Mouse (Mus musculus): ENCODE results near the gene Rnf144a.
"Not testable (repeated sequence)": the region's sequence is repeated elsewhere in the genome, so short reads cannot be mapped to it uniquely, and the experiment has no call there.

Rnf144a gene

GRCm38 (mm10) chr12:26323783-26324364 is 91.2 kb downstream of the Rnf144a start:
- DNase-seq (ENCODE audit: low spot score in 2 of 2): no peak

DNA sequence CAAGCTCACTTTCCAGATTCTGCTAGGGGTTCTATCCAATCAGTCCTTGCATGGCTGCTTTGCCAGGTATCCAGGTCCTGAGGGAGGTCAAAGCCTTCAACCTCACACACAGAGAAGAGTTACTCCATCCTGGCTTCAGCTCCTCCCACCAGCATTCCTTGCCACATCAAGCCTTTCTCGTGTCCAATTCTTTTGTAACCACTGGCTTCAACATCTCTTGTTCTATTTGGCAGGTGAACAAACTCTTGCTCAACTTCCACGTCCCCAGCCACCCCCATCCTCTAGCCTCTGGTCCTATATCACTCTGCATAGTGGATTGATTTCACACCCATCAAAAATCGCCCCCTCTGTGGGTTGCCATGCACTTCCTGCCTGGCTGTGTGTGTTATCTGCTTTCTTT is 98.8 kb downstream of the Rnf144a start:
- peak in 1 of 2 experiments; percentile 65 for DNase-seq (ENCODE audit: low spot score in 2 of 2)

DNA sequence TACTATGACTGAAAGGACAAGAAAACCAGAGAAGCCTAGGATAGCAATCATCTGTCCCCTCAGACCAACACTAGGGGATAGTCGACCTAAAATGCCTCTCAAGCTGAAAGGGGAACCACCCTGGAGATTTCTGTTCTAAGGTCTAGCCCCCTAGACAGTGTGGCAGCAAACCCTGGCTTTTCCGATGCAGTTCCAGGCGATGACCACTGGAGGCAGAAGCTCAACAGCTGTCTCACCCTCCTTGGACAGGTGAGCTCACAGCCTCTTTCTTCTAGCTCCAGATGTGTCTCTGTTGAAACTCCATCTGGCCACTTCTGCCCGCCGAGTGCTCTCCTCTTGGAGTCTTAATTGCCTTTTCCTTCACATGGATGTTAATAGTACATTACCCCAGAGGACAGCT is 100.1 kb downstream of the Rnf144a start:
- DNase-seq (ENCODE audit: low spot score in 2 of 2): peak in 1 of 2 experiments; percentile 22

DNA sequence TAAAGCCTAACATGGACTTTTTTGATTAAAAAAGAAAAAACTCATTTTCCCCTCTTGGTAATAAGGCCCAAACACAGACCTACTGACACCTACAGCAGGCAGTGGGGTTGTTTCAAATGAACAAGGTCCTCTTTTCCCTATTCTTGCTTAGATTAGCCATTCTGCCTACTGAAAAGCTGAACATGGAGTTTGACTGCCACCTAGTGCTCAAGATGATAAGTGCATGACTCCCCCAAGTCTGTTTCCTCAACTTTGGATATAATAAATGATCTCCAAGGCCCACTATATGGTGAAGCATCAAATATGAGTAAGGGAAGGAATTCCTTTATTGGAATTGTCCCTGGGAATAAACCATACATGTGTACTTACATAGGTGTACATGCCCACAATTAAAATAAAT is 103.5 kb downstream of the Rnf144a start:
- peak; percentile 26 to 38 for DNase-seq (ENCODE audit: low spot score in 2 of 2)

DNA sequence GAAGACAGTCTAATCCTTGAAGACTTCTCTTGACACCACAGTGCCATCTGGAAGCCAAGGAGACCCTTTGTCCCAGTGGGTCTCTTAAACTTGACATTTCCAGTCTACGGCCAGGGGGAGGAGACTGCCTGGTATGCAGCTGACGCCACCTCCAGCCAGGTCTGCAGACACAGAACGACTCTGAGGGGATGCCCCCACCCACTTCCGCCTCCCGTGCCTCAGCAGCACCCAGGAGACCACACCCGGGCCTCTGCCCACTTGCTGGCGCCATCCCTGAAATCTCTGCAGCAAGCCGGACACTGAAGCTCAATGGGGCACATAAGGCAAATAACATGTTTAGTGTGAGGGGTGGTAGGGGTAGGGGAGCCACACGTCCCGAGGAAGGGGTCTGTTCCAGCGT is 104.8 kb downstream of the Rnf144a start:
- no peak for DNase-seq (ENCODE audit: low spot score in 2 of 2)

DNA sequence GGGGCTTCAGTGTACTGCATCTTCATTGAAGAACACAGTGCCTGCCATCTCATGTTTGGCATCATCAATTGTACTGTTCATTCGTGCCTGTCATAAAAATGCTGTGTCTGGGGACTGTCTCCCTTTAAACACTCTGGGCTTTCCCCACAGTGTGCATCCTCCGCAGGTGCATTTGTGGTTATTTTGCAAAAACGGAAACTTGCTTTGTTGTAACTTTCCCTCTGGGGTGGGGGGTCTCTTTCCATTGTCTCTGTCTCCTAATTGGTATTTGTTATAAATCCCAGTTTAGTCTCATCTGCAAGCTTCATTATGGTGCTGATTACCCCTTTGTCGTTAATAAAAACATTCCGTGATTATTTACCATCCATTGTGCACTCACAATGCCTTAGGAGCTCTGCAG is 112.2 kb downstream of the Rnf144a start:
- no peak for DNase-seq (ENCODE audit: low spot score in 2 of 2)

DNA sequence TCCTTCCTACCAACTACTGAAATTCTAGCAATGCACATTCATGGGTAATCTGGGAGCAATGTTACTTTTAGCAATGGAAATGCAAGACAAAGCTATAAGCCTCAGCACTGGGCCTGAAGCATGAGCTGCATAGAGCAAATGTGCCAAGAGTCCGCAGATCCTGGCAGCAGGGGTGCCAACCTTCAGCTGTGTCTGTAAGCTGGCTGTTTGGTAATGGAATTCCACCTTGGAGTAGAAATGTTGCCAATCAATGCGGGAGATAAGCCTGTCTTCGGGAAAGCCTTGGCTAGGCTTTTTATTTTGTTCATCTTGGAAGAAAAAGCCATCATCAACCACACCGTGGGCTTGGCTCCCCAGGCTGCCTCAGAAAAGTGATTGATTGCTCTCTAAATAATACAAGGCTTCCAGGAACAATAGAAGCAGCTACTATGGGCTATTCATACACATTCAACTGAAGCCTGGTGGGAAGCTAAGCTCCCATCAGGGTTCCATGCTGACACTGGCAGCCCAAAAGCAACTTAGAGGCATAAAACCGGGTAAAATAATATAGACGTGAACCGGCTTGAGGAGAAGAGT is 115.5 kb downstream of the Rnf144a start:
- no peak for DNase-seq (ENCODE audit: low spot score in 2 of 2)

GRCm38 (mm10) chr12:26295995-26296394 is 119.1 kb downstream of the Rnf144a start:
- DNase-seq (ENCODE audit: low spot score in 2 of 2): not testable (repeated sequence)

DNA sequence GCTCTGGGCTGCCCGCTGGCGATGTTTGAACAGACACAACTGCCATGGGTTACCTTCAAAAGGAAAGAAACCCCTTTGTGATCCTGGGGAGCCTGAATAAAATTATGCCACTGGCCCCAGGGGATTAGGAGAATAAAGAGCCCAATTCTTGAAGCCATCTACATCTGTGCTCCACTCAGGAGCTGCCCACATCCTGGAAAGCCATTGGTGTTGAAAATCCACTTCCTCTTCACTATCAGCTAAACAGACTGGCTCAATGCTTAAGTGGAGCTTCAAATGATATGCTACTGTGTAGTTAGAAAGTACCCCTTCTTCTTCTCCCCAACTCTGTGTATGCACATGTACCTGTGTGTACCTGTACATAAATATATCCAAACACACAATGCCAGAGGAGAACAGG is 125.9 kb downstream of the Rnf144a start:
- no peak for DNase-seq (ENCODE audit: low spot score in 2 of 2)

DNA sequence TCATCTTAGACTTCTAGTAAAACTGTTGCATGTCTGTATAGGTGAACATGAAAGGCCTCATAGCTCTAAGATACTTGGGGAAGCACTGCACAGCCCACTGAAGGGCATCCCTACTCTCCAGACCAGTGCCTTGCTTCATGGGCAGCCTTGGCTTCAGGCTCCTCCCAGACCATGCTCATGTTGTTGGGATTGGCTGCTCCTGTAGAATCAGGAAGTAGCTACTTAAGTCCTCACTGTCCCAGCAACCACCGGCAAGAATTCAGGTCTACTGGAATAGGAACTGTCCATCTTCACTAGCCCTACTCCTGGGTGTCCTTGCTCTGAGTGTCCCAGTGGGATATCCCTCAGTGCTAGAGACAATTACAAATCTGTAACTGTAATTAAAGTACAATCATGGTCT is 126.7 kb downstream of the Rnf144a start:
- DNase-seq (ENCODE audit: low spot score in 2 of 2): no peak

GRCm38 (mm10) chr12:26285939-26286338 is 129.1 kb downstream of the Rnf144a start:
- no peak for DNase-seq (ENCODE audit: low spot score in 2 of 2)

GRCm38 (mm10) chr12:26285460-26285859 is 129.6 kb downstream of the Rnf144a start:
- no peak for DNase-seq (ENCODE audit: low spot score in 2 of 2)

DNA sequence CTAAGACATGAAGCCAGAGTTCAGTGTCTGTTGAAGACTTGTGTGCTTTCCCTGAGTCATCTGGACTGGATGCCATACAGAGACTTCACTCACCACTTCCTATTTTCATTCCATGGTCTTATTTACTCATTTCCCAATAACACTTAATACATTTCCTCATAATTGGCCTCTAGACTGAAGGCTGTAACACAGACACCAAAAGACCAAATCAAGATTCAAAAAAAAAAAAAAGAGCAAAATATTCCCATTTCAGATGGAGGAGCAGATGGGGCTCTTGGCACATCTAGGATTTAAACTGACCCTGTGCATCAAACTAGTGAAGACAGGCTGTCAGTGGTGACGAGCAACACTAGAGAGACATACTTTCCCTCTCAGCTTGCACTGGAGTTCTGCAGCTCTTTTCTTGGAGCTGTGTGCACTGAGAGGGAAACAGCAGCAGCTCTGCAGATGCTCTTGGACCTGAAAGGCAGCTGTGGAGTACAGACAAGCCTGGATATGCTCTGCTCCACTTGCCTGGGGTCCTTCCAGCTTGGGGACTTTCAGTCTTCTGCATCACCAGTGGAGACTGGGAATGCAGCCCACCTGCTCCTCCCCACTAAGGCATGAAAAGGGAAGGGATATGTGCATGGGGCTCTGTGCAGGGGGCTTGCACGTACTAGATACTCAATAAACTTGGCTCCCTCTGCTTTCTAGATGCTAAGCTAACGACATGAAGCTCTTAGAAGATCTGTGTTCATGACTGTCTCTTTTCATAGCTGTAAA is 134.2 kb downstream of the Rnf144a start:
- no peak for DNase-seq (ENCODE audit: low spot score in 2 of 2)

DNA sequence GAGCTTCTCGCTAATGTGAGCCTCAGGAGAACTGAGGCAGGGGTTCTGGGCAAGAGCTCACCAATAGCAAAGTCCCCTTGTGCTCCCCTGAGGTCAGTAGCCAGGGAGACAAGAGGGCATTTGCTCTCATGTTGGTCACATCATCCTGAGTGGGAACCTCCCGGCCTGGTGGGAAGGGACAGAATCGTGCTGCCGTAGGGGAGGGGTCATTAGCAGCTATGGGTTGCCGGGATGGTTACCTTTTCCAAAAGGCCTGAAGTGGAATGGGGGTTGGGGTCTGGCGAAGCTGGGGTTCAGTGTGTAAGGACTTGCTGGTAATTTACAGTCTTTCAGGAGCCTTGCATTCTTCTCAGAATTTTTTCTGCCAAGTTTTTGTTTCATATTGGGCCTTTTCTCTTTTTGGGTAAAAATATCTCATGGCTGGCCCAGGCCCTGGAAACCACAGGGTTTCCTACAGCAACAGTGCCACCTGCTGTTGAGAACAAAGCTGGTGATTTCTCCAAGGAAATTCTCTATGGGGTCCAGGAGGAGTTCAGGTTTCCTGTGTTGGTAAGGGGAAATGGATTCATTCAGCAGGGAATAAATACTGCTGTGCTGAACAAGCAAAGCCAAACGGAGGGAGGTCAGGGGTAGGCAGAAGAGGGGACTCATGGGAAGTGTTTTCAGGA is 137.9 kb downstream of the Rnf144a start:
- peak; percentile 4 to 15 for DNase-seq (ENCODE audit: low spot score in 2 of 2)

DNA sequence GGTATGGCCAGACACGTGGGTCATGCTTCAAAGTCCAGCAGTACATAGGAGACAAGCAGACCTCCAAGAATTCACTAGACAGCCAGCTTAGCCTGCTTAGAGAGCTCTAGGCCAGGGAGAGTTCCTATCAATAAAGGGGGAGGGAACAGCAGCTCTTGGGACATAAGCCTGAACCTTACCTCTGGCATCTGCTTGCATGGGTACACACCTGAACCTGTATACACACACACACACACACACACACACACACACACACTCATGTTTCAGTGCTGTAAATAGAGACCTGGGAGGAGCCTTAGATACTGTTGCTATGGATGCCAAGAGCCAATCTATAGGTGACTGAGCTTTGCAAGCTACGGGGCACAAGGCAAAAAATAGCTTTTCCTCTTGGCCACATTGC is 138.5 kb downstream of the Rnf144a start:
- DNase-seq (ENCODE audit: low spot score in 2 of 2): no peak
